Mouse (Mus musculus) spleen, adult 2 months (tissue): ENCODE measurements around the gene Clpb.

Source experiments
- CTCF ChIP-seq: fragments of 200-500 bp; IDR thresholded peaks from 2 replicates; pipeline ENCODE4 v1.5.1; 2011; ENCODE audit warnings: mild to moderate bottlenecking, inconsistent platforms; ENCODE audit not compliant: insufficient read depth, insufficient read length, insufficient replicate concordance; ENCODE audit errors: extremely low read depth
- POLR2A ChIP-seq: fragments of 200-500 bp; IDR thresholded peaks from 2 replicates; pipeline ENCODE4 v1.6.1; 2011; ENCODE audit warnings: low read depth, low read length, inconsistent platforms

DNA sequence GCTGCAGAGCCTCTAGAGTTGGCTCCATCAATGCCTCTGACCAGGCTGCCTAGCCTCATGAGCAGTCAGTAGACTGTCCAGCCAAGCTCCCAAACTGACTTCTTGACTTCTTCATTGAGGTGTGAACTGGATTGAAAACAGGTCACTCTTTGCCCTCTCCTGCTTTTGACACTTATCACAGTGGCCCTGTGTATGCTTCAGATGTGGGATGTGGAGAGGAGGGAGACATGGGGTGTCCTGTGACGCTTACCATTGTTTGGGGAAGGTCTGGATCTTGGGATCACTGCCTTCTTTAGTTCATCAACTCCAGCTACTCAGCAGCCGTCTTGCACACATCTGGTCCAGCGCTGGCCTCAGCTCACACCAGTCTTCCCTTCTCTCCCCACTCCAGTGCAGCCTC, 36.9 kb downstream of the Clpb start:
- no peak for TF ChIP-seq POLR2A
- TF ChIP-seq CTCF: no peak
